Mouse (Mus musculus) regulatory T cell (primary cell): ENCODE data around the gene Pdk1.

Source experiments
- in situ Hi-C: fragments of 300-600 bp; cut with MboI, MseI; formaldehyde crosslinking; loops from one replicate; pipeline ENCODE4 v1.15.1; 2025; ENCODE audit warnings: high pct_unique_total_duplicates

The Pdk1 gene

GRCm38 (mm10) chr2:71938716-71939393, 65.8 kb downstream of the Pdk1 start:
- in situ Hi-C loops, result loop anchor here (10.0 kb wide), 1 partner anchor 1664 kb away; no protein-coding TSS in a partner anchor

- in situ Hi-C loops, result no loop called here
Observed at GRCm38 (mm10) chr2:71941005-71941720, 68.1 kb downstream of the Pdk1 start.

- in situ Hi-C loops, result no loop called here
Observed at GRCm38 (mm10) chr2:71941721-71942087, 68.7 kb downstream of the Pdk1 start.

GRCm38 (mm10) chr2:71951212-71951611, 78.2 kb downstream of the Pdk1 start:
- in situ Hi-C loops, result no loop called here
